Mouse (Mus musculus) embryonic facial prominence, embryonic 12.5 days (tissue): ENCODE data around the gene Tomm20. TPM values are rescaled to one million over a fixed set of nuclear protein-coding genes. Genes with fewer than 3 reads are reported as not detected.
"Not testable (repeated sequence)": the region's sequence is repeated elsewhere in the genome, so short reads cannot be mapped to it uniquely, and the experiment has no call there.

Experiments used
- ATAC-seq: fragments of 200-750 bp; cut with Nextera tagmentation; 2 replicates; pipeline ENCODE4 v1.8.0; 2017; ENCODE audit not compliant: insufficient number of reproducible peaks, insufficient read depth, low FRiP score, low TSS enrichment
- H3K27ac ChIP-seq: fragments of 300-500 bp; sonication (generic); 2 replicates; pipeline ENCODE4 v1.5.1; 2016; ENCODE audit warnings: mild to moderate bottlenecking
- H3K27me3 ChIP-seq: fragments of 300-500 bp; sonication (generic); 2 replicates; pipeline ENCODE4 v1.6.1; 2016; ENCODE audit warnings: mild to moderate bottlenecking, moderate library complexity
- H3K36me3 ChIP-seq: fragments of 300-500 bp; sonication (generic); 2 replicates; pipeline ENCODE4 v1.6.1; 2016; ENCODE audit warnings: mild to moderate bottlenecking
- H3K4me1 ChIP-seq: fragments of 300-500 bp; sonication (generic); 2 replicates; pipeline ENCODE4 v1.6.1; 2016
- H3K4me2 ChIP-seq: fragments of 300-500 bp; sonication (generic); replicated peaks from 2 replicates; pipeline ENCODE4 v1.6.1; 2016; ENCODE audit warnings: mild to moderate bottlenecking, moderate library complexity
- H3K4me3 ChIP-seq: fragments of 300-500 bp; sonication (generic); 2 replicates; pipeline ENCODE4 v1.5.1; 2016; ENCODE audit warnings: mild to moderate bottlenecking
- H3K9ac ChIP-seq: fragments of 300-500 bp; sonication (generic); 2 replicates; pipeline ENCODE4 v1.6.1; 2016; ENCODE audit warnings: mild to moderate bottlenecking, moderate library complexity
- H3K9me3 ChIP-seq: fragments of 300-500 bp; sonication (generic); 2 replicates; pipeline ENCODE4 v1.6.1; 2016; ENCODE audit warnings: mild to moderate bottlenecking, moderate library complexity
- WGBS: fragments of 180-500 bp; shearing (Covaris S2); methylation state at CpG from one replicate; pipeline ENCODE4 v1.1.7; 2016; 5-methylcytosine and 5-hydroxymethylcytosine counted together
- polyA plus RNA-seq: library from polyadenylated mRNA; unstranded; fragments of >200 nt; fragmentation: Nextera tagmentation; extraction: Ambion mirVana; gene quantifications from 2 replicates; pipeline ENCODE4 v1.2.1, GENCODE M21; 2016

The Tomm20 gene
- polyA plus RNA-seq, 1 experiment from 2014 or later = 191 TPM

- 70% methylated on average over 2 of the region's 2 CpGs for WGBS
Measured at GRCm38 (mm10) chr8:126901049-126901448, 44.6 kb downstream of the Tomm20 start.

GRCm38 (mm10) chr8:126895133-126895532, 50.5 kb downstream of the Tomm20 start:
- Histone ChIP-seq H3K27ac (no peak overlapping the region), H3K9ac (no peak overlapping the region; the same call in 1 of the 2 replicates)
- ATAC-seq = no peak

More at GRCm38 (mm10) chr8:126901049-126901448, 44.6 kb downstream of the Tomm20 start:
- no peaks in the 10 kb centered on the region for H3K4me1 ChIP-seq
- ATAC-seq = no peak
- H3K9me3 ChIP-seq = no peaks in the 10 kb centered on the region
- no peaks in the 10 kb centered on the region for H3K36me3 ChIP-seq
- no peak overlapping the region for H3K27ac ChIP-seq
- no peak overlapping the region for H3K4me2 ChIP-seq
- H3K4me3 ChIP-seq = no peak overlapping the region
- H3K9ac ChIP-seq = no peak overlapping the region
- no peaks in the 10 kb centered on the region for H3K27me3 ChIP-seq

GRCm38 (mm10) chr8:126887639-126888006, 58.0 kb downstream of the Tomm20 start:
- Histone ChIP-seq H3K4me3 (no peak overlapping the region), H3K9ac (no peak overlapping the region), H3K9me3 (no peaks in the 10 kb centered on the region), H3K27ac (peak overlapping the region; percentile 80), H3K27me3 (no peaks in the 10 kb centered on the region), H3K36me3 (no peaks in the 10 kb centered on the region), H3K4me1 (peaks cover 28% of the 10 kb centered on the region), H3K4me2 (no peak overlapping the region)
- WGBS = 61% methylated on average over 3 of the region's 3 CpGs
- no peak; the same call in 1 of the 2 replicates for ATAC-seq

More at GRCm38 (mm10) chr8:126895133-126895532, 50.5 kb downstream of the Tomm20 start:
- H3K36me3 ChIP-seq = no peaks in the 10 kb centered on the region
- H3K9me3 ChIP-seq = no peaks in the 10 kb centered on the region
- 50% methylated on average over 6 of the region's 6 CpGs for WGBS
- no peaks in the 10 kb centered on the region for H3K4me1 ChIP-seq
- H3K4me2 ChIP-seq = no peak overlapping the region
- no peaks in the 10 kb centered on the region for H3K27me3 ChIP-seq
- H3K4me3 ChIP-seq = no peak overlapping the region

- ATAC-seq = no peak
- Histone ChIP-seq H3K27me3 (no peaks in the 10 kb centered on the region), H3K9ac (no peak overlapping the region), H3K36me3 (no peaks in the 10 kb centered on the region), H3K4me2 (no peak overlapping the region), H3K9me3 (no peaks in the 10 kb centered on the region), H3K27ac (peak overlapping the region; percentile 80), H3K4me1 (peaks cover 28% of the 10 kb centered on the region), H3K4me3 (no peak overlapping the region)
- WGBS = 37% methylated on average over 8 of the region's 8 CpGs
Measured at GRCm38 (mm10) chr8:126886741-126887638, 58.7 kb downstream of the Tomm20 start.

GRCm38 (mm10) chr8:126885554-126886485, 59.8 kb downstream of the Tomm20 start:
- no peak overlapping the region for H3K4me3 ChIP-seq
- WGBS = 74% methylated on average over 13 of the region's 13 CpGs
- no peak overlapping the region for H3K9ac ChIP-seq
- ATAC-seq = no peak
- H3K36me3 ChIP-seq = no peaks in the 10 kb centered on the region
- H3K9me3 ChIP-seq = no peaks in the 10 kb centered on the region
- no peak overlapping the region for H3K4me2 ChIP-seq
- H3K27ac ChIP-seq = peak overlapping the region; percentile 80
- H3K27me3 ChIP-seq = no peaks in the 10 kb centered on the region
- H3K4me1 ChIP-seq = peaks cover 28% of the 10 kb centered on the region

GRCm38 (mm10) chr8:126884202-126884926, 61.3 kb downstream of the Tomm20 start:
- 41% methylated on average over 6 of the region's 6 CpGs for WGBS
- Histone ChIP-seq H3K9ac (no peak overlapping the region), H3K36me3 (no peaks in the 10 kb centered on the region), H3K4me1 (peaks cover 28% of the 10 kb centered on the region), H3K4me3 (no peak overlapping the region), H3K27me3 (no peaks in the 10 kb centered on the region), H3K9me3 (no peaks in the 10 kb centered on the region), H3K4me2 (no peak overlapping the region), H3K27ac (peak overlapping the region; percentile 4; the same call in 1 of the 2 replicates)
- ATAC-seq = no peak

- Histone ChIP-seq H3K36me3 (no peaks in the 10 kb centered on the region), H3K9ac (no peak overlapping the region), H3K27me3 (no peaks in the 10 kb centered on the region), H3K4me1 (peaks cover 28% of the 10 kb centered on the region), H3K4me2 (no peak overlapping the region), H3K27ac (peak overlapping the region; percentile 4; the same call in 1 of the 2 replicates), H3K9me3 (no peaks in the 10 kb centered on the region), H3K4me3 (no peak overlapping the region)
- no peak for ATAC-seq
- WGBS = 66% methylated on average over 5 of the region's 5 CpGs
Measured at GRCm38 (mm10) chr8:126883752-126884151, 61.9 kb downstream of the Tomm20 start.

- H3K9ac ChIP-seq, H3K9me3 ChIP-seq, H3K4me3 ChIP-seq, H3K4me2 ChIP-seq, H3K36me3 ChIP-seq, H3K27me3 ChIP-seq, H3K27ac ChIP-seq, ATAC-seq: not testable (repeated sequence)
- 86% methylated on average over 1 of the region's 1 CpGs for WGBS
- H3K4me1 ChIP-seq = peaks cover 27% of the 10 kb centered on the region
Measured at GRCm38 (mm10) chr8:126882586-126882985, 63.1 kb downstream of the Tomm20 start.

GRCm38 (mm10) chr8:126881641-126882140, 64.0 kb downstream of the Tomm20 start:
- H3K27ac ChIP-seq = no peak overlapping the region
- no peak for ATAC-seq
- no peaks in the 10 kb centered on the region for H3K36me3 ChIP-seq
- H3K9me3 ChIP-seq = no peaks in the 10 kb centered on the region
- 84% methylated on average over 4 of the region's 4 CpGs for WGBS
- H3K27me3 ChIP-seq = no peaks in the 10 kb centered on the region
- H3K4me2 ChIP-seq = no peak overlapping the region
- H3K4me3 ChIP-seq = no peak overlapping the region
- H3K9ac ChIP-seq = no peak overlapping the region
- H3K4me1 ChIP-seq = peaks cover 26% of the 10 kb centered on the region
